Mouse (Mus musculus) liver, adult 2 months (tissue): ENCODE data around the gene Olfr432.

Experiments
- CTCF ChIP-seq: fragments of 200-500 bp; IDR thresholded peaks from 2 replicates; pipeline ENCODE4 v1.5.1; 2011; ENCODE audit warnings: low read depth, low read length, control low read depth
- POLR2A ChIP-seq: fragments of 200-500 bp; IDR thresholded peaks from 2 replicates; pipeline ENCODE4 v1.6.1; 2011; ENCODE audit warnings: low read length, control low read depth; ENCODE audit not compliant: insufficient read depth; ENCODE audit errors: extremely low read depth

DNA sequence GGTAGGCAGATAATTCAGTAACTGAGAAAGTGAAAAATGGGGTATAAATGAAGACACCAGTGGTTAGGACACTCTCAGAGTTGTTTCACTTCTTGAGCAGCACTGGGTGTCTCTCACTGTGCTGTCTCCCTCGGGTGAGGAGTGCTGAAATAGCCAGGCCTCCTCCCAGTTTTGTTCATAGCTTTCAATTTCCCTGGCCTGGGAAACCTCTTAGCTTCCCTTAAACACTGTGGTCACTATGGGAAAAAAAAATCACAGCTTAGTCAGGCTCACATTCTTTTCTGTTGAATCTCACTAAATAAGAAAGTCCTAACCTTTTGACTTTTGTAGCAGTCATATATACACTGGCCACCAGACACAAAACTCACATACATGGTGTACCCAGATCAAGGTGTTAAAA lies 17.3 kb upstream of the Olfr432 start, which contains the start of gene Ifi205:
- TF ChIP-seq CTCF = no peak
- no peak for TF ChIP-seq POLR2A
